Mouse (Mus musculus): ENCODE data around the gene Rffl.

Gene Rffl

GRCm38 (mm10) chr11:82870173-82871030 lies 608 bp downstream of the Rffl start:
- DNase-seq, result peak; percentile 13

DNA sequence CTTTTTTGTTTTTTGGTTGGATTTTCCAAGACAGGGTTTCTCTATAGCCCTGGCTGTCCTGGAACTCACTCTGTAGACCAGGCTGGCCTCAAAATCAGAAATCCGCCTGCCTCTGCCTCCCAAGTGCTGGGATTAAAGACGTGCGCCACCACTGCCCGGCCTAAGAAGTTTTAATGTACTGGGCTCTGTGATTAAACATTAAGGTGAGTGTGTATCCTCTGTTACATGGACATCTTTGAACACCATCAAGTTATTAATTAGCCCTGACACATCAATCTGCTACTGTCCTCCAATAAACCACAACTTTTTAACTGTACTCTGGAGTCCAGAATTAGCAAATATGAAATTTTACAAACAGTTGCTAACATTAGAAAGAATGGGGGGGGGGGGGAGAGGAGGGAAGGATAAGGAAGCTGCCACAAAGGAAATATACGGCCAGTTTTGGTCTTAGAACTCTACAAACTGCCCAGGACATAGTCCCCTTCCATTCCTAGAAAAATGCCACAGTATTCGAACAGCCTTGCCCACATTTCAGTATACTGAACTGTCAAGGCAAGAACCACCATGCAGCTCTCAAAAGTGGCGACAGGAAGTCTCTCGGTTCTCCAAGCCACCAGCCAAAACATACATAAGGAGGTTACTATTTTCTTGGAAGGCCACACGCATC lies 1.4 kb downstream of the Rffl start:
- no peak for DNase-seq

DNA sequence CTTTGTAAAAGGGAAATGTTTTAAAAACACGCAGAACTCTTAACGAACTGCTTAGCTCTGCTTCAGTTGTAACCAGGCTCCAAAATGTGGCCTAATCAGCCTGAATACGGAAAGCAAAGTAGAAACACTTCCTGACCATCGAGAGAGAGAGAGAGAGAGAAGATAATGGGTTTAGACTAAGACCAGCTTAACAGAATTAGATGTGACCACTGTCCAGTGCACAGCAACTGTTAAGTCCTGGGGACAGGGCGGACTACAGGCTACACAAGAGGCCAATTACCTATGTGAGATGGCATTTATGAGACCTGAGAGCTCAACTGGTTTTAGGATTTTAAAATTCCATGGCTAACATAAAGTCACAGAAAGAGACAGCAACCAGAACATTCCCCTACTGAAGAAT lies 3.1 kb downstream of the Rffl start:
- DNase-seq, result no peak

- no peak for DNase-seq
Observed at GRCm38 (mm10) chr11:82866850-82867564, 4.0 kb downstream of the Rffl start.

GRCm38 (mm10) chr11:82865957-82866356 lies 5.1 kb downstream of the Rffl start:
- no peak for DNase-seq

- DNase-seq, result no peak
Observed at GRCm38 (mm10) chr11:82863488-82863931, 7.5 kb downstream of the Rffl start.

DNA sequence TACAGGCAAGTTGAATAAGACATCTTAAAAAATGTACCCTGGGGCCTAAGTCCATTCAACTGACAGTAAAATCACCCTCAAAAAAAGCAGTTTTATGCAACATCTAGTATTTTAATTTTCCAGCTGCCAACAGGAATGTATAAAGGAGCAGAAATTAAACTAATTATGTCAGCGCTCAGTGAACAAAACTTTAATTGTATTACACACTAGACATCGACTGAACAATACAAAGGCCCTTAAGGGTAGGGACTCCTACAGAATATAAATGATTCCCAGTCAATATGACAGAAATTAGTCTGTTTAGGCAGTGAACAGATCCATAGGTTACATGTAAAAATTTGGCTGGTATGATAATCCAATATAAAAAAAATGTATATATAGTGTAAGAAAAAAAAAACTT lies 8.0 kb downstream of the Rffl start:
- DNase-seq, result no peak

GRCm38 (mm10) chr11:82862638-82863037 lies 8.4 kb downstream of the Rffl start:
- DNase-seq, result no peak

GRCm38 (mm10) chr11:82861558-82861957 lies 9.5 kb downstream of the Rffl start:
- DNase-seq, result no peak

GRCm38 (mm10) chr11:82860759-82861158 lies 10.3 kb downstream of the Rffl start:
- DNase-seq, result no peak

- no peak for DNase-seq
Observed at GRCm38 (mm10) chr11:82857307-82857848, 13.6 kb downstream of the Rffl start.

- peak; percentile 38 for DNase-seq
Observed at GRCm38 (mm10) chr11:82856032-82856431, 15.0 kb downstream of the Rffl start.

DNA sequence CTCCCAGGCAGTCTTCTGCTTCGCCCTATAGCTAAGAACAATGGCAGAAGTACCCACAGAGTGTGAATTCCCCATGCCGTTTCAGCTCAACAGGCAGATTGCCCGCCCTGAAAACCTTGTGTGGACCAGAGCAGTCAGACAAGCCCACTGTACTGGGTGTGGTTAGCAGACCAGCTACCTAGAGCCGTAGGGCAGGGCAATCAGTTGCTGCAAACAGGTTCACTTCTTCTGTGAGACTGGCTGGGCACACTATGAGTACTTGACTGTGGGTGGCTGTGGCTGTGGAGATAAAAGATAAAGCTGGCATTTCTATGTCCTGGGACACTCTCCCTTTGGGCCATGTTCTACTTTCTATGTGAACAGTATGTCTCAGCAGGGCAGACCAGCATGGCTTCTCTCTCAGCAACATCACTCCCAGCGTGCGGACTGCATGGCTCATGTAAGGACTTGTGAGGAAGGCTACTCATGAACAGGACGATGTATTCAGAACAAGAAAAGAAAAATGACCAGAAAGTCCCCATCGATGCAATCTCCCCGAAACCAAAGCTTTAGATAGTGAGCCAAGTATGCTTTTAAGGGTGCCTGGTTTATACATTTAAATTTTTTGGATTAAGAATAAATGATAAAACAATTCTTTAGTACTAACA lies 15.6 kb downstream of the Rffl start:
- DNase-seq, result no peak

GRCm38 (mm10) chr11:82854111-82854510 lies 16.9 kb downstream of the Rffl start:
- DNase-seq, result no peak

DNA sequence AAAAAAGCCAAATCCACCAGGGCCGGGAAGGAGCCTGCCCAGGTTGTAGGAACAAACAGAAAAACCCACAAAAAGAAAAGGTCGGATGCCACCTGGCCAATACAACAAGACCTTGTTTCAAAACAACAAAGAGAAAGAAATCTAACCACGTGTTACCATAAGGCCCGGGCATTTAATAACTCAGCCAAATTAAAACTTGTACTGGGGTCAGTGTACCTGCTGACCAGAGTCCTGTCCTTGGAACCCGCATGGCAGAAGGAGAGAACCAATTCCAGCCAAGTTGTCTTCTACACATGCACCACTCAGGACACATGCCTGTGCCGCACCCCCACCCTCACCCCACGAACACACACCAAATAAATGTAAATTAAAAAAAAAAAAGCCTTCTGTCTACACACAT lies 18.1 kb downstream of the Rffl start:
- DNase-seq, result no peak

DNA sequence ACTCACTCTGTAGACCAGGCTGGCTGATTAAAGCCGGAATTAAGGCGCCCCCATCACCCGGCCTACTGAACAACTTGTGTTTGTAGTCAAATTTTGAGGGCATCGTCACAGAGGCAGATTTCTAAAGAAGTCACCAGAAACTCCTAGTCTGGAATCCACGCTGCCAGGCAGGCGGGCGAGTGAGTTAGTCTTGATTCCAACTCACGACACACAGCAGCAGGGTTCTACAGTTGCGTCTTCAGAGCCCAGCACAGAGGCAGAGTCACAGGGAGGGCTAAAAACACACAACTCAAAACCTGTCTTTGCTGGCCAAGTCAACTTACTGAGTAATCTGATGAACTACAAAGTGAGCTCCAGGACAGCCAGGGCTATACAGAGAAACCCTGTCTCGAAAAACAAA lies 18.5 kb downstream of the Rffl start:
- DNase-seq, result no peak

- DNase-seq, result no peak
Observed at GRCm38 (mm10) chr11:82852115-82852514, 18.9 kb downstream of the Rffl start.

DNA sequence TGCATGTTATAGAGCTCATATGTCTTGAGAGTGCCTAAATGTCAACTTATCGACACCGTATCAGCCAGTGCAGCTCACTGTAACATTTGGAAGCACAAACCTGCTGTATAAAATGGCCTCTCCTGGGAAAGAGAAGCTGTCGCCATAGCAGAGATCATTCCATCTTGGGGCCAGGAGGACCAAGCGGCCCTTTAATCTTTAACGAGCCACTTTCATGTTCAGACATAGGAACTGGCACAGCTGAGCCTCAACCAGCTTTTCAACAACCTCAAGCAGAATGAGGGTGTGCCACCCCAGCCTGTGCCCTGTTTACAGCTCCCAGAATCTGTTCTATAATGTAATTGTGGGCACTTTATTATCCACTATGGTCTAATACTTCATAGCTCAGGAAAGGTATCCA lies 20.8 kb downstream of the Rffl start:
- DNase-seq, result no peak

DNA sequence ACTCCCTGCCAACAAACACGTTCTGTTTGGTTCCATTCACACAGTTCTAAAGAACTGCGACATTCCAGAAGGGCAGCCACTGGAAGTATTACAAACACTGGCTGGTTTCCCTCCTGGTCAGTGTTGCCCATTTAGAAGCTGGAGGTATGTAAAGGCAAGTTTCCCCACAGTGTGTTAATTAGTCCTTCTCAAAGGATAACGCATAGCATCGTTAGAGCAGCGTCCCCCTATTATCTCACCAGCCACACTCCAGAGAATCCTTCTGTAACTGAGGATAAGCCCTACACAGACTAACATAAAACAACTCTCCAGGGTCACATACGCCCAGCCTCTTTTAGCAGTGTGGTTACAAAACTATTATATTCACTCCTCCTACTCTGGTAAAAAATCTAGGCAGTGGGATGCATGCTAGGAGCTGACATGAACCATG lies 23.4 kb downstream of the Rffl start:
- no peak for DNase-seq

DNA sequence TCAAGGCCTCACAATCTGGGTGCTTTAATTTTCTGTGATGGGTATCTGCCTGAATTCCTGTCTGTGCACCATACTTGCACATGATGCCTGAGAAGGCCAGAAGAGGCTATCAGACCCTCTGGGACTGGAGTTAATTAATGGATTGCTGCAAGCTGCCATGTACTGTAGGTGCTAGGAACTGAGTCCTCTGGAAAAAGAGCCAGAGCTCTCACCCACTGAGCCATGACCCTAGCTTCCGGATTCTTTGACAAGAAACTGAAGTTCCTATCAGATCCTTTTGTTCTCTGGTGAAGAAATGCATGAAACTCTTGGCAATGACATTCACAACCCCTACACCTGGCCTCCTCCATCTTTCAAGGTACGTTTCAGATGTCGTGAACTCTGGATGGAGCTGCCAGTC lies 24.1 kb downstream of the Rffl start:
- no peak for DNase-seq

DNA sequence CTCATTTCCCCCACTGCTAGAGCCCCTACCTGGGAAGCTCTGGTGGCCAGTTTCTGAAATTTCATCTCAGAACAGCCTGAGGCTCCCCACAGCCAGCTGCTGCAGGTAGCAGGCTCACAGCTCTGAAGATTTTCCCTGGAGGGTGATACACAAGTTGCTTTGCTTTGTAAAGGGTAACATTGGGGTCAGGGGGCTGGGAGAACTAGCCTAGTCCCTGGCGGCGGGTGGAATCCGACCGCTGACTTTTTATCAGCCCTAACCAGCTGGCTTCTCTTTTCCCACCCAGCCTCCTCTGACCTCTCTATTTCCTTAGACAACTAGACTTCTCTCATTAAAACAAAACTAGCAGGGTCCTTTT lies 25.0 kb downstream of the Rffl start:
- no peak for DNase-seq

DNA sequence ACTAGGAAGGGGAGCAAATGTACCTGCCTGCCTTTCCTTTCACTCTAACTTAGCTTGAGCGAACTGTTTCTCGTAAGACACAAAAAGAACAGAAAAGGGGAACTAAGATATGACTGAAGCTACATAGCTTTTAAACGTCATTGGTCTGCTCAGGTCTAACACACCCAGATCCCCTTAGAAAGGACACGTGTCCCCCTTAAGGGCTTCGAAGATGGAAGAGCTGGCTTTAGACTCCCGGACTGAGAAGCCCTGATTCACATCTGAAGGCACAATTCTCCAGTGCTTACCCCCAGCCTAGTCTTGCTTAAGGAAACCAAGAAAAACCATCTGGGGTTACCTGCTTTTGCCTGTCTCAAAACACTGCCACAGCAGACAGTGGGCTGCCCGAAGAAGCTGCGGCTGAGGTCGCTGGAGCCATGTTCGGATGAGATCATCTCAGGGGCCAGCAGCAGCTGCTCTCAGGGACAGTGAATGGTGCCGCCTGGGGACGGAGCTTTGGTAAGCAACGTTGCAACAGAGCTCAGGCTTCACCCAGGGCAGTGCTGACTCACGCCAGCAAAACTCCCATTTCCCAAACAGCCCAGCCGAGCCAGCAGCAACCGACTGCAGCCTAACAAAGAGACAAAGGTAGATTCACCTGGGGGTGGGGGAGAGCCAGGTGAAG lies 25.5 kb downstream of the Rffl start:
- peak; percentile 14 for DNase-seq

All from right cerebral cortex, postnatal 4 days (tissue).